Mouse (Mus musculus) hematopoietic stem cell, adult 5-6 weeks (primary cell): Measurements from ENCODE around the gene Zcwpw1. TPM values are rescaled to one million over a fixed set of nuclear protein-coding genes. Genes with fewer than 3 reads are reported as not detected.

Experiments used
- ATAC-seq, 2 experiments: fragments of 125-278 bp in 1 of 2; replicated peaks in 1 of 2; 2 replicates each; pipeline ENCODE4 v1.8.0; 2016 to 2017; ENCODE audit warnings: inconsistent platforms in 2 of 2, mild to moderate bottlenecking in 2 of 2, moderate number of reproducible peaks in 2 of 2, low read depth in 1 of 2, moderate TSS enrichment in 1 of 2; ENCODE audit not compliant: low FRiP score in 2 of 2, poor library complexity in 2 of 2, severe bottlenecking in 2 of 2, insufficient read depth in 1 of 2, low TSS enrichment in 1 of 2
- total RNA-seq: library from RNA; stranded (forward); fragments of 172-1452, 232-1000 nt; gene quantifications from 2 replicates; pipeline ENCODE4 v1.2.3, GENCODE M21; 2017

Zcwpw1 gene
- total RNA-seq, 1 experiment from 2014 or later = 27.6 TPM

DNA sequence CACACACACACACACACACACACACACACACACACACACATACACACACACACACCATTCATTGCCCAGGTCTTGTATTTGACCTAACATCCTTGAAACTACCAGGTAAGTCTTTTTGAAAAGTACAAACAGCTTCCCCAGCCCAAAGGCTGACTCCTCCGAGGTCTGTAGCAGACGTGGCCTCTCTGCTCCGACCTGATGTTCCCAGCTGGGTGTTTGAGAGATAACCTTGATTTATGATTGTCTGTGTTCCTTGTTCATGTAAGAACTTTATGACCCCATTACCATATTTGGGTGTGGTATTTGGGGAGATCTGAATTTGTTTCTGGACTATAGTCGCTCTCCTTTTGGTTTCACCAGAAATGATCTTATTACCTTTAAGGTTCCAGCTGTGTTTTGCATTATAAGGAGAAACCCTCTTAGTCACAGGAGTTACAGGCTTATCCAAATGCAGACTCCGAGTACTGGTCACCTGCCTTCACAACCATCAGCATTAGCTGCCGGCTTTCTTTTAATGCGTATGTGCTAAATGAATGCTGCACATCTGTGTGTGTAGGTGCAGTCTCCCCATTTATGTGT lies 10.2 kb upstream of the Zcwpw1 start:
- ATAC-seq = no peak

DNA sequence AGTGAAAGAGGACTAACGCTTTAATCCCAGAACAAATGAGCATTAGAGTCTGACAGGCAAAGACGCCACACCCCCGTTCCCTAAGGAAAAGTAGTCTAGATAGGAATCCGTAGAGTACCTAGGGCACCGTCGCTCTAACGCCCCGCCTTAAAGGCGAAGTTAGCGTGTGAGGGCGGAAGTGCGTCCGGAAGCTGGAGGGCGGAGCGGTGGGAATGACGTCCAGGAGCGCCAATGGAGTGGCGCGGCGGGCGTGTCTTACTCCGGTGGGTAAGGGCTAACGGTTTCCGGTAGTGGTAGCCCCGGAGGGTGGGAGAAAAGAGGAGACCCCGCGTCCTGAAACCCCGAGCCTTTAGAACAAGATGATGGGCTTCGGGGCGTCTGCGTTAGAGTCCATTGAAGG lies 9.0 kb upstream of the Zcwpw1 start, which contains the start of gene Ppp1r35:
Ppp1r35 (plus strand) TSS at position 215 of the 400 bp plus-strand sequence.
- peak; percentile 88 to 90 for ATAC-seq

DNA sequence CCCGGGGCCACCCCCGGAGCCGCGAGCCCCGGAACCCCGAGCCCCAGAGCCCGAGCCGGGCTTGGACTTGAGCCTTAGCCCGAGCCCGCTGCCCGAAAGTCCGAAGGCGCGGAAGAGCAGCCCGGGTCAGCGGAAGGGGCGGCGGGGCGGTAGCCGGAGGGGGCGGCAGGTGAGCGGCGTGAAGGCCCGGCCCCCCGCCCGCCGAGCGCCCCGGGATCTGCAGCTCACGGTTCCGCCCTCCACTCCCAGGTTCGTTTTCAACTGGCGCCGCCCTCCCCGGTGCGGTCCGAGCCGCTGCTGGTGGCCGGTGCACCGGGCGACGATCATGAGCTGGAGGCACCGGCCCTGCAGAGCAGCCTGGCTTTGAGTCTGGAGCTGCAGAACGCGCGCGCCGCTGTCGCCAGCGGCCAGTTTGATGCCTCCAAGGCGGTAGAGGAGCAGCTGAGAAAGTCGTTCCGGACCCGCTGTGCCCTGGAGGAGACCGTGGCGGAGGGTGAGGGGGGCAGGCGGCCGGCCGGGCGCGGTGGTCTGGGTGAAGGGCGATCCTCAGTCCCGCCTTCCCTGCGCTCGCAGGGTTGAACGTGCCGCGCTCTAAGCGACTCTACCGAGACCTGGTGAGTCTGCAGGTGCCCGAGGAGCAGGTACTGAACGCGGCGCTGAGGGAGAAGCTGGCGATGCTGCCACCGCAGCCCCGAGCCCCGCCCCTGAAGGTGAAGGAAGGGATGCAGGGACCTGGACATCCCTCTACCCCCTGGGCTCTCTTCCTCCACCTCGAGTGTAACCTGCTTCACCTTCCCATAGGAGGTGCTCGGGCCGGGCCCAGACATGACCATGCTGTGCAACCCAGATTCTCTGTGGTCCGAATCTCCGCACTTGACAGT lies 8.3 kb upstream of the Zcwpw1 start:
- no peak for ATAC-seq

DNA sequence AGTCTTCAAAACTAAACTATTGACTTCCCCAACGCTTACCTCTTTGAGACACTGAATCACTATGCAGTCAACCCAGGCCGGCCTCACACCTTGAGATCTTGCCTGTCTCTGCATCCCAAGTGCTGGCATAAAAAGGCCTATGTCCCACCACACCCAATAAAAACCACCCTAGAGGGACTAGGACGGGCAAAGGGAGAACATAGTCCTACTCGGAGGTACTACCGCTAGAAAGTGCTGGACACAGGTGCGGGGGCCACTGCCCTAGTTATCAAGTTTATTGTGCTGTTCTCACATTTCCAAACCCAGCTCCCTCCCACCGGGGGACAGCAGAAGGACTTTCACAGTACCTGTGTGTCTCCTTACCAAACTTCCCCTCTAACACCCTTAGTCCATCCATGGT lies 5.9 kb upstream of the Zcwpw1 start:
- ATAC-seq = no peak

DNA sequence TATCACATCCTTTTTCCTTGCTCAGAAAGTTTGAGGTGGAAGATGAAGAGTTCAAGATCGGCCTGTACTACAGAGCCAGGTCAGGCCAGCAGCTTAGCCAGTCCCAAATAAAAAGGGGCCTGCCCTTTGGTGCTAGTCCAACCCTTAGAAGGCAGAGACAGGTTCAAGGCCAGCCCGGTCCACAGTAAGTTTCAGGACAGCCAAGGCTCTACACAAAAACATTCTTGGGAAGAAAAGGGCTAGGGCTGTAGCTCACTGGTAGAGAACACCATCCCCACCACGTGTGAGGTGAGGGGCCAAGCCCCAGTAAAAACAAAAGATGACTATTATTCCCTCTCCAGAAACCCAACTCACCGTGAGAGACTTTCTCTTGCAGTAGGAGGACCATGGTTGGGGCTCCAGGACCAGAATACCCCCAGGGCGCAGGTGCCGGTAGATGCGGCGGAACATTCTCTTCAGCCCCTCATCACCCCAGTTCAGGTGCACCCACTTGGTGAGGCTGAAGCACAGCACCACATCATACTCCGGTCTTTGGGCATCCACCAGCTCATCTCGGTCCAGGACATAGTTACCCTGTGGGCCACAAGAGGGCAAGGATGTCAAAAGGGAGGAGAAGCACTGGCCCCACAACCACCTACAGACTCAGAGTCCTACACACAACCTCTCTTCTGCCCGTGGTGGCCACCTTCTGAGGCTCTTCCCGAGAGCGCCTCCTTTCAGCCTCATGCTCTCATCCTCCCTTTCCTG lies 4.6 kb upstream of the Zcwpw1 start:
- ATAC-seq = no peak

DNA sequence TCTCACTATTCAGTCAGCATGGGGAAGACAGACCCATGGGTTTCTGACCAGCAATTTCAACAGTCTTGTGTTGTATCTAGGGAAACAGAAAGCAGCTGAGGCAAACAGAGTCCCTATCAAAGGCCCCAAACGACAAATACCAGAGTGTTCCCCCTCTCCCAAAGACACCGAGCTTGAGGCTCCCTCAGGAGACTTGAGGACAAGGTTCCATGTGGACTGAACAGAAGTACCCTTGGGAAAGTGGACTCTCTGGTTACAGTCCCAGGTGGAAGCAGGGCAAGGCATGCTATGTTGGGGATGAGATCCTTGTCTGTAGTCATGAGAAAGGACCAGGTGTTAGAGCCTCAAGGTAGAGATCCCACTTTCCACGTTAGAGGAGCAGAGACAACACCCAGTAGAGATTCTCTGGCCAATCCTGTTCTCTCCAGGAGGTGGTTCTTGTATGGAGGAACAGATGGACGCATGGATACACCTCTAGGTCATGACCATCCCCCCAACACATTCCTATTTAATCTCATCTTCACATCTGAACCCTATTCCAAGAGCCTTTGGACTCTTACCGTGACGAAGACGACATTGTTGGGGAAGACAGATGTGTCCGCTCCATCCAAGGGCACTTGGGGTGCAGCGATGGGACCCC lies 3.6 kb upstream of the Zcwpw1 start:
- no peak for ATAC-seq

DNA sequence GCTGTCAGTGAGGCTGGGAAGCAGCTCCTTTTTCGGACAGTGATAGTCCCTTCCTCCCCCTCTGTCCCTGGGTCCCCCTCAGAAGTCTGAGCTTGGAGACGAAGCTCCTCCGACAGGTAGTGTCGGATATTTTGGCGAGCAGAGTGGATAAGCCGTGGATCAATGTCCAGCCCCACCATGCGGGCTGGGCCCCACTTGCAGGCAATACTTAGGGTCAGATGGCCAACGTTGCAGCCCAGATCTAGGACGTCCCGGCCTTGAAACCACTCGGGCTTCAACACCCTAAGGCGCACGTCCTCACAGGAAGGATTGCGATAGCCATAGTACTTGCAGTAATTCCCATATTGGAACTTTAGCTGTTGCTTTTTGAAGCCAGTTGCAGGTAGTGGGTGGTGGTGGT lies 3.1 kb upstream of the Zcwpw1 start:
- no peak for ATAC-seq

DNA sequence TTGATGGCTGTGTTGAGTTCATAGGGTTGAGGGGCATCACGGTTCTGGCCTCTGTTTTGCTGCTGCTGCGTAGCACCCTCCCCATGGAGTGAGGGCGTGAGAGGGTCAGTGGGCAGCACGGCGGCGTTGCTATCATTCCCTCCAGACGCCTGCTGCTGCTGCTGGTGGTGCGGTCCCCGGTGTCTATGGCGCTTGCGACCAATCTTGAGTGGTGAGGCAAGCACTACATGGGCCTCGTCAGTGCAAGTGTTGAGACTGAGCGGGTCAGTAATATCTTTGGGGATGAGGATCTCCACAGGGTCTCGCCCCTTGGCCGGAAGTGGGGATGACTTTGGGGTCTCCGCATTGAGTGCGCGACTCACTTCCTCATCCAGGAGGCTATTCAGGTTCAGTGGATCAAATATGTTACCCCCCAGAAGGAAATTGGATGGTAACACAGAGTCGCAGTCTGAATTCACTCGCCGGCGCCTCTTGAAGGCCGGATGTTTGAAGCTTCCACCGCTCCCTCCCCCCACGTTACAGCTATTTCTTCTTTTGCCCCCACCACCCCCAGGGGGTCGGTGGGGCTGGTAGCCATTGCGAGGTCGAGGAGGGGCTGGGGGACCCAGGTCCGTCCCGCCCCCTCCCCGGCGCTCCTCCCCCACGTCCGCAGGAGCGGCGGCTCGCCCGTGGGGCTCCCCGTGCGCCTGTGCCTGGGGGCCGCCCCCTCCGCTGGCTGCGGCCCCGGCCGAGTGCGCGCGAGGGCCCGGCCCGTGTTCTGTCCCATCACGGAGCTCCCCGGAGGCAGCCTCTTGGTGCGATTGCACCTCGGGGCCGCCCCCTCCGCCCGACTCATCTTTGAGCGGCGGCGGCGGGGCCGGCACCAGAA lies 2.2 kb upstream of the Zcwpw1 start:
- ATAC-seq = no peak

DNA sequence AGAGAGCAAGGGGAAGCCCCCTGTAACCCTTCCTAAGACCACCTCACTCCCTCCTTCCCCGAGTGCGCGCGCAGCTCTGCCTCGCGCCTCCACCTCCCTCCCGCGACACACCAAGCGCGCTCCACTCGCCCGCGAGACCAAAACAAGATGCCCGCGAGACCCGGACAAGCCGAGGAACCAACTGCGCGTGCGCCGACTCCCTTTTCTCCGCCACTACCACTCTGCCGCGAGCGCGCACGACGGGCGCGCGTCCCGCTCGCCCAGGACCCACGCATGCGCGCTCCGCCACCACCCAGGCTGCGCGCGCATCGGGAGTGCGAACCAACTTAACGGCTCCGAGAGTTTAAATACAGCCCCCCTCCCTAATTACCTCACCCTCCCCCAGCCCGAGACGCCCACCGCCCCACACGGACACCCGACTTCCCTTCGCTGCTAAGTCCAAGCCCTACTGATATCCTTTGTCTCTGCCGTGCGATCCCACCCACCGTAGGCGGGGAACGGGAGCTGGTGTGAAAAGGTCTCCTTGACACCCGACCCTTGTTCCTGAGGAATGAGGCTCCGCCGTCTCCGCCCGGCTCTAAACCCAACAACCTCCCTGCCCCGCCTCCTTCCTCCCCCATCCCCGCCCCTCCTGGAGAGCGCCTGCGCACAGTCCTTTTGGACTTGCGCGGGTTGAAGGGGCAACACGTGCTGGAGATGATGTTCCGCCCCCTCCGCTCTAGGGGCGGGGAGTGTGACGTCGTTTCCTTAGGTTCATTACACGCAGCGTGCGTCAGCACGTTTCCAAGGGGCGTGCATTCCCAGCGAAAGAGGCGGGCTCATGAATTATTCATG lies 1.3 kb upstream of the Zcwpw1 start:
- peak; percentile 74 to 77 for ATAC-seq

DNA sequence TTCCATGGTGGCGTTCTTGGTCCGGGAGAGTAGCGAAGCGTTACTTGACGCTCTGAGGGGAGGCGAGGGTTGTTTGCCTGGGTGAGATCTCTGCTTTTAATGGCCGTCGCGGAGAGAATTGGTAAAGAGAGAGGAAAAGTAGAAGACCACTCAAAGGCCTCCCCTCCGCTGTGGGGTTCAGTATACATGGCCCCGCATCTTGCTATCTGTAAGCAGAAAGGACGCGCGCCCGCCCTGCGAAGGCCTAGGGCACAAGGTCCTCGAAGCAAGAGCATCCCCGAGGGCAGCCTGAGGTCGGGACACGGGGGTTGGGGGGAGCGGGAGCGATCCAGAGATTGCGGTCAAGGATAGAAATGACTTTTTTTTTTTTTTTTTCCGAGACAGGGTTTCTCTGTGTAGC lies 573 bp downstream of the Zcwpw1 start:
- no peak for ATAC-seq

DNA sequence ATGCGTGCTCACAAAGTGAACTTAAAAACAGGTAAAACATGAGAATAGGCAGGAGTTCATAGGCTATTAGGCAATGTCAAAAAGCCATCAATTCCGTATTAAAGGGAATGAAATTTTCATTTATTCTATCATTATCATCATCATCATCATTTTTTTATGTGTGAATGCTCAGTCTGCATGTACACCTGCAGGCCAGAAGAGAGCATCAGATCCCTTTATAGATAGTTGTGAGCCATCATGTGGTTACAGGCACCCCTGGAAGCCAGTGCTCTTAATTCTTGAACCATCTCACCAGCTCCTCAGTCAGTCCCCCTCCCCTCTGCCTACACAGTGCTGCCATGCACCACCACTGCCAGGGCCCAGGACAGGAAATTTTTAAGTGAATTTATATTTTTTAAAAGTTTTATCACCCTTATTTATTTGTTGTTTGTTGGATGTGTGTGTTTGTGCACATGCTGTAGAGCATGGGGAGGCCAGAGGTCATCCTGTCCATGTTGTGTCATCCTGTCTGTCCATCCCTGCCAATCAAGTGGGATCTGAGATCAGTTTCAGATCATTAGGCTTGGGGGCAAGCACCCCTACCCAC lies 1.4 kb downstream of the Zcwpw1 start:
- no peak for ATAC-seq

DNA sequence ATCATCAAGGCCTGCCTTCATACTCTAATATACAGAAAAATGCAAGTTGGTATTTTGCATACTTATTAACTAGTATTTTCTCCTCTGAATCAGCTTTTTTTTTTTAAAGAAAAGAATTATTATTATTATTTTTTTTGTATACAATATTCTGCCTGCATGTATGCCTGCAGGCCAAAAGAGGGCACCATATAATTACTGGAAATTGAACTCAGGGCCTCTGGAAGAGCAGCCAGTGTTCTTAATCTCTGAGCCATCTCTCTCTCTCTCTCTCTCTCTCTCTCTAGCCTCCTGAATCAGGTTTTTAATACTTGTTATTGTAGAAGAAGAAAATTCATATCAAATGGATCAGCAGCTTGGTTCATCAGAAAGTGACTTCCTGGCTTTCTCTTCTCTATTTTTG lies 4.0 kb downstream of the Zcwpw1 start:
- ATAC-seq = no peak

DNA sequence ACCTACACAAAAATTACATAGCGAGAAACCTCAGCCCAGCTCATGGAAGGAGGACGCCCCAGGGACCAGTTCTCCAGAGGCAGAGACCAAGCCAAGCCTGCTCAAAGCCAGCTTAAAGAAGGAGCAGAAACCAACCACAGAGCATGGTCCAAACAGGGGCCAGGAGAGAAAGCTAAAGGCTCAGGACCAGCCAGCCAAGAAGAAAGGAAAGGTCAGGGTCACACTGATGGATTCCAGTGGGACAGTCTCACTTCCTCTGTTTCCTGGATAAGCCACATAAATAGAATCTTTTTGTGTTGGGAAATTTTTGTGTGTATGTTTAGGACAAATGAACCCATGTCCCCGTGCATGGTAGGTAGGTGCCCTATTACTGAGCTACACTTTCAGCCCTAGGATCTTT lies 9.0 kb downstream of the Zcwpw1 start:
- no peak for ATAC-seq

DNA sequence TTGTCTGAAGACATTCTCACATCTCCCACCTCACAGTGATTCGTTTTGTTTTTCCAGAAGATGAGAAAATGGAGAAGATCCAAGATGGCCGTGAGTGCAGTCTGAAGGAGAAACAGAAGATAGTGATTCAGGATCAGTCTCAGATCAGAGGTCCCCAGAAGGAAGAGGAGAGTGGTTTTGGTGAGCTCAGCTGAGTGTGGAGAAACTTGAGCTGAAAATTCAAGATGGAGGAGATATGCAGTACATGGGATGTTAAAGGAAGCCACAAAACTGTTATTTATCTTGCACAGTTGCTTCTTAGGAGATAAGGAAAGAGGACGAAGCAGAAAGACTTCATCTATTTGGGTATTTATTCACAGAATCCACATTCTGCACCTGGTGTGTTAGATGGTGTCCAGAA lies 13.3 kb downstream of the Zcwpw1 start:
- no peak for ATAC-seq

DNA sequence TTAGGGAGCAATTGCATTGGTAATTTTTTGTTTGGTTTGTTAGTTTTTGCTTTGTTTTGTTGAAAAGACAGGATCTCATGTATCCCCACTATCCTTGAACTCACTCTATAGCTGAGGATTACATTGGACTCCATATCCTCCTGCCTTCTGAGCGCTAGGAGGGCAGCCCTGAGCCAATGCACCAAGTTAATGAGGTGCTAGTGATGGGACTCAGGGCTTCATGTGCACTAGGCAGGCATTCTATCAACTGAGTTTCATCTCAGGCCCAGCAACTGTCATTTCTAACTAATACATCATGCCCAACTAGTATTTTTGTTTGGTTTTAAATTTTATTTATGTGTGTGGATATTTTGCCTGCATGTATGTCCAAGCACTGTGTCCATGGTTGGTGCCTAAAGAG lies 18.6 kb downstream of the Zcwpw1 start:
- ATAC-seq = no peak

DNA sequence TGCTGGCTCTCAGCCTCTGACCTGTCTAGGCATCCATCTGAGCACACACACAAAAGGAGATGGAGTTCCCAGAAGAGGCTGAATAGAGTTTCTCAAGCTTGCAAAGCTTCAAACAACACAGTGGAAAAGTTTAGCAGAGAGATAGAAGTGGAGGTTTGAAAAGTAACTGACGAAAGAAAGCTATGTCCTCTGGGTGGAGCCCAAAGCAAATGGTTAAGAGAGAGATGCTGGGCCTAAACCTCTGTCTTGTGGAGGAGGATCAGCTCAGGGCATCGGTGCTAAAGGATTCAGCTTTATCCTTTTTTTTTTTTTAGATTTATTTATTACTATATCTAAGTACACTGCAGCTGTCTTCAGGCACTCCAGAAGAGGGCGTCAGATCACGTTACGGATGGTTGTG lies 20.7 kb downstream of the Zcwpw1 start:
- no peak for ATAC-seq
